Mouse (Mus musculus): ENCODE measurements around the gene Mesp1.

Mesp1 gene

GRCm38 (mm10) chr7:79744051-79744450 is 49.5 kb downstream of the Mesp1 start:
- in situ Hi-C loops (cut with MboI; ENCODE audit: unreplicated experiment in 2 of 2): no loop called here

DNA sequence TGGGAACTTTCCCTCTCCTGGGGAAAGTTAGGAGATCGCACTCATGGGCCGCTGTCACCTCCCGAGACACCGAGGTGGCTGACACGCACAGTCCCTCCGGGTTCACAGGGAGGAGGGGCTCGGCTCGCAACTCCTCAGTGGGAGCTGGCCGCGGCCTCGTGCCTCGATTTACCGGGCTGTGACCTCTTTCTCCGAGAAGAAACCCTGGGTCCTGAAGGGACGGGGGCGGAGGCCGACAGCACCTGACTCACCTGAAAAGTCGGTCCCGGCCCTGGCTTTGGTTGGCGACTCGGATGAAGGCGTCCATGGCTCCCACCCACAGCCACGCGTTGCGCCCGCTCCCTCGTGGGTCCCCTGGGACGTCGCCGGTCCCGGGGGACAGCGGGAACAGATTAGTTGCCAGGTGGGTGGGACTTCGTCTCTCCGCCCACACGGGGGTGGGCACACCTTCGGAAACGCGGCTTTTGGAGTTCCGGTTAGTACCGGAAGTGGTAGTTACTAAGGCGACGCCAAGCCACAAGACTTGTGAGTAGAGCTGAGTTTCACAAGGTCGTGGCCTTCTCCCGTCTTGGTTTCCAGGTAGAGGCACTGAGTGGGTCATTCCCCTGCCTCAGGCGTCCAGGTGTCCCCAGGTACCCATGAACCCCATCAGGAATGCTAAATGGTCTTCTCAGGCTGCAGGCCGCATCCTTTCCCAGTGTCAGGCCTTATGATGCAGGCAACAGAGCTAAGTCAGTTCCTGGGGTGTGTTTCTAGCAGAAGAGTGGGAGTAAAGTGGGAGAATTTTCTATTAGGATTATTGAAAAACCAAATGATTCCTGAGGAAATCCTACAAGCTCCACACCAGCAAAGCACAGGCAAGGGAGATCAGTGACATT is 50.7 kb downstream of the Mesp1 start, which contains the start of the genes Pex11a and Wdr93:
Gene Pex11a, minus strand, starts transcription at position 473 of the 878 bp plus-strand sequence.
Gene Wdr93, plus strand, starts transcription at position 505 of the 878 bp plus-strand sequence.
- in situ Hi-C loops (cut with MboI; ENCODE audit: unreplicated experiment in 2 of 2): no loop called here

DNA sequence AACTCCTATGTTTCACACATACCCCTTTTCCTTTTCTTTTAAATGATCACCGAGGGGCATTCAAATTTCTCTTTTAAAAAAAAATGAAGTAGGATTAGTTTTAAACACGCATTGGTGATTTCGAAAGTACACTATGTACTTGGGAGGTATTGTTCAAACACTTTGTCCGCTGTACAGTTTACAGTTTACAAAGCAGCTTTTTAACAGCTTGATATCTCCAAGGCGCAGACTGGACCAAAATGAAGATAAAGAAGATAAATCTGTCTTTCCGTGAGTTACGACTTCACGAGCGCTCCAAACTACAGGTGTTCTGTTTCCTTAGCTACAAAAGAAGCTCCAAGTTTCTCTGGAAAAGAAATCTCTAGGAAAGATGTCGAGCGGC is 51.3 kb downstream of the Mesp1 start:
- in situ Hi-C loops (cut with MboI; ENCODE audit: unreplicated experiment in 2 of 2): no loop called here
